Mouse (Mus musculus) testis, postnatal 14 days (tissue): Measurements from ENCODE around the gene Enah.

Experiments used
- DNase-seq: peaks from one replicate; pipeline ENCODE4 v3.0.0; 2021; ENCODE audit warnings: low spot score

The Enah gene

DNA sequence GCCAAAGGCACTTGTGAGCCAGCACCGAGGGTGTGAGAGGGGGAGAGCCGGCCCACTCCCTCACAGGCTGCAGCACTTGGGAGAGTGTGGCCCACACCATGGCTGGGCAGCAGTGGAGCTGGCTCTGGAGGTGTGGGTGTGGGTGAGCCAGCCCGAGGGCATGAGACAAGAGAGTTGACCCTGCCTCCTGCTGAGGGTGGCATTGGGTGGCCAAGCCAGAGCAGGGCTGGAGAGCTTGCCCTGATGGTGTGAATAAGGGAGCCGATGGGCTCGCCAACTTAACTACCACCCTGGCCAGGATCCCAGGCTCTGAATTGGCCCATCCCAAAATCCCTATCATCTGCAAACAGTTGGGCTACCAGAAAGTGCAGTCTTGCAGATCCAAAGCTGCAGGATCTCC is 141.4 kb downstream of the Enah start:
- no peak for DNase-seq

- no peak for DNase-seq
Observed at GRCm38 (mm10) chr1:181877088-181877487, 142.7 kb downstream of the Enah start.

DNA sequence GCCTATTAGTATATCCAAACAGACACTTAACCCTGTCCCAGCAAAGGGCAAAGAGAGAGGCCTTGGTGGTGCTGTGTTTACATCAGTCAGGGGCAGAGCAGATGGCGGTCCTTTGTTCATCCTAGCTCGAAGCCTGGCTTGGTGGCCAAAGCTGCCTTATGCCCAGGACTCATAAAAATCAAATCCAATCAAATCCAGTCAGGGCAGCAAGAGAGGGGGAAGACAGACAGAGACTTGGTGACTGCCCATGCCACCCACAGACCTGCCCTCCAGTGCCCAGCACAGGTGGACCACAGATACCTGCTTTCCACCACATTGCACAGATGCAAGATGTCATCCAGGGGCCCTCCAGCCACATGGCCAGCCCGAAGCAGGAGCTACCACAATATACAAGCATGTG is 143.1 kb downstream of the Enah start:
- DNase-seq, result no peak

DNA sequence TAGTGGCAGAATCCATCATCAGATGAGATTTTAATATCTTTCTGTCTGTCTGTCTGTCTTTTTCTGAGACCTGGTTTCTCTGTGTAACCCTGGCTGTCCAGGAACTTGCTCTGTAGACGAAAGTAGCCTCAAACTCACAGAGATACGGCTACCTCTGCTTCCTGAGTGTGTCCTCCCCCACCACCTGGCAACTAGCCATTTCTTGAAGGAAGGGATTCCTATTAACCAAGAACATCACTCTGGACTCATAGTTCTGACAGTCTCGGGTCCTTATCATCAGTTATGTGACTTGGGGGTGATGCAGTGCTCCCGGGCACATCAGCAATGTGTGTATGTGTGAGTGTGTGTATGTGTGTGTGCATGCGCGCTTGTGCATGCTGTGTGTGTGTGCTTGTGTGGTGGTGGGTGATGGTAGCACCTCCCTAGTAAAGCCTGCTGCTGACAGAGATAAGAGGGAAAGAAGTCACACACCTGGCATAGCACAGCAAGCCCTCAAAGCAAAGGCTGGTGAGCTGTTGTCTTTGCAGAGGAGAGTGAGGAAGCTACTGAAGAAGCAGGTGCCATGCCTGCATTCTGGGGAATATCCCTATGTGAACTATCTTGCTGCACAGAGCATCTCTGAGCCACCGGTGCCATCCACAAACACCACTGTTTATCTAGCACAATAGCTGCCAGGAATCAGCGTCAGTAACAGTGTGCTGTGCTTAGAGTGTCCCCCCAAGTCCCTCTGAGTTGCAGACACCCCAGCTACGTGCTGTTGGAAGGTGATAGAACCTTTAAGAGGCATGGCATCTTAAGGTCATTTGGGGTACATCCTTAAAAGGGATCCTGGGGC is 146.5 kb downstream of the Enah start:
- no peak for DNase-seq

- DNase-seq, result no peak
Observed at GRCm38 (mm10) chr1:181872639-181873038, 147.2 kb downstream of the Enah start.

DNA sequence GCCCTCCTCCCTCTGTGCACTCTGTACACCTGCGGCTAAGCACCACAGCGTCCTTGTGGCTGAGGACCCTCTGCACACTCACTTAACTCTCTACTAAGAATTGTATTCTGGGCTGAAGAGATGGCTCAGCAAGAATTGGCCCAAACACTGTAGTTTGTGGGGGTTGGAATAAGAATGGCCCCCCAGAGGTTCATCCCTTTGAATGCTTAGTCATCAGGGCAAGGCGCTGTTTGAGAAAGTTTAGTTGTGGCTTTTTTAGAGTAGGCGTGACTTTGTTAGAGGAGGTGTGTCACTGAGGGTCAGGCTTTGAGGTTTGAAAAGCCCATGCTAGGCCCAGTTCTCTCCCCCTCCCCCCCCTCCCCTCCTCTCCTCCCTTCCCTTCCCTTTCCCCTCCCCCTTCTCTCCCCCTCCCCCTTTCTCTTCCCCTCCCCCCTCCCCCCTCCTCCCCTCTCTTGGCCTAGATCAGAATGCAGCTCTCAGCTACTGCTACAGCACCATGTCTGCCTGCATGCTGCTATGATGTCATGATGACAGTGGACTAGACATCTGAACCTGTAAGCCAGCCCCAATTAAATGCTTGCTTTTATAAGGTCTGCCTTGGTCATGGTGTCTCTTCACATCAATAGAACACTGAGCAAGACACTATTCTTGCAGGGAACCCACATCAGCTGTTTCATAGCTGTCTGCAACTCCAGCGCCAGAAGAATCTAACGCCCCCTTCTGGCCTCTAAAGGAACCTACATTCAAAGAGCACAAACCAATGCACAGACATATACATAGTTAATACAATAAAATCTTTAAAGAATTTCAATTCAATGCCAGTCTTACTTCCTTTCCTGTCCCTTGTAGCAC is 153.1 kb downstream of the Enah start:
- no peak for DNase-seq

GRCm38 (mm10) chr1:181865863-181866216 is 153.9 kb downstream of the Enah start:
- no peak for DNase-seq

DNA sequence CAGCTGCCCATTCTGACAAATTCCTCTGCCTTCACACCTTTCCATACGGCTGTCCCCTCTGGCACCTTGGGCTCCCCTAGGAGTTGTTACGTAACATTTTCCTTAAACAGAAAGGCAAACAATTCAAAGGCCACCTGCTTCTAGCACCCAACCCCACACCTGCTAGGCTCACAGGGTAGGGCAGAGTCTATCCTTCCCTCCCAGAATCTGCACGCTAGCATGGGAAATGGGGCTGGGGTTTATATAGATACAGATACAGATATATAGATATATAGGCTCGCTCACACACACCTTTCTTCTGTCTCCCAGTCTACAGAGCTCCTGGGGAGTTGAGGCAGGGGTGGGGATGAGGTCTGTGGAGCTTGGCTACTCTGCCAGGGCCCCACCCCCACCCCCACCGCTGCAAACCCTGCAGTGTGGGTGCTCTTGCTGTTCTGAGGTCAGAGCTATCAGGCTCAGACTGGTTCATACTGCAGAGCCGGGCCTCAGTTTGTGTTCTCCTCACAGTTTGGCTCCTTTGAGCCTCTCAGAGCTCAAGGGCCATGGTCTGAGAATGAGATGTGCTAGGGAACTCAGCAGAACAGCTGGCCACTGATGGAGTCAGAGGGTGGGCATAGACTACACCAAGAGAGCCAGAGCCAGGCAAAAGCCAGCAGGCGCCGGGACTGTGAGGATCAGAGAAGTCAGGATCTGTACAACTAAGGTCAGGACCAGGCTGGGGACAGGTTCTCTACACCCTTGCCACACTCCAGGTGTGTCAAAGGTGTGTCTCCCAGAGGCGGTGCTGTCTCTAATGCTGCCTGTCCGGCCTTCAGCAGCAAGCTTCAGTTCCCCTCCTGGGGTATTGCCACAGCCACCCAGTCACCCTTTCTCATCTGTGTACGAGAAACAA is 154.6 kb downstream of the Enah start:
- DNase-seq, result no peak

DNA sequence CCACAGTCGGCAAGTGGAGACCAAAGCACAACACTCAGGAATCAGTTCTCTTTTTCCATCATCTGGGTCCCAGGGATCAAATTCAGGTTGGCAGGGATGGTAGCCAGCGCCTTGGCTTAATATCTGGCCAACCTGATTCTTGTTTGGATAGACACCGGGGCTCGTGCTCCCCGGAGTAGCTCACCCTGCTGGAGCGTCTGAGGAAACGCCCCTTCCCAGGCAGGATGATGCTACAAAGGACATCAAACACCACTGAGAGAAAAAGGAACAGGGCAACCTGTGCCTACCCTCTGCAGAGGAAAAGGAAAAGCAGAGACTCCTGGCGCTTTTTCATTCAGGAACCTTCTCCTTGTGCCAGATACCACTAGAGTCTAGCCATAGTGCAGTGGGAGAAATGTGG is 156.4 kb downstream of the Enah start:
- no peak for DNase-seq

DNA sequence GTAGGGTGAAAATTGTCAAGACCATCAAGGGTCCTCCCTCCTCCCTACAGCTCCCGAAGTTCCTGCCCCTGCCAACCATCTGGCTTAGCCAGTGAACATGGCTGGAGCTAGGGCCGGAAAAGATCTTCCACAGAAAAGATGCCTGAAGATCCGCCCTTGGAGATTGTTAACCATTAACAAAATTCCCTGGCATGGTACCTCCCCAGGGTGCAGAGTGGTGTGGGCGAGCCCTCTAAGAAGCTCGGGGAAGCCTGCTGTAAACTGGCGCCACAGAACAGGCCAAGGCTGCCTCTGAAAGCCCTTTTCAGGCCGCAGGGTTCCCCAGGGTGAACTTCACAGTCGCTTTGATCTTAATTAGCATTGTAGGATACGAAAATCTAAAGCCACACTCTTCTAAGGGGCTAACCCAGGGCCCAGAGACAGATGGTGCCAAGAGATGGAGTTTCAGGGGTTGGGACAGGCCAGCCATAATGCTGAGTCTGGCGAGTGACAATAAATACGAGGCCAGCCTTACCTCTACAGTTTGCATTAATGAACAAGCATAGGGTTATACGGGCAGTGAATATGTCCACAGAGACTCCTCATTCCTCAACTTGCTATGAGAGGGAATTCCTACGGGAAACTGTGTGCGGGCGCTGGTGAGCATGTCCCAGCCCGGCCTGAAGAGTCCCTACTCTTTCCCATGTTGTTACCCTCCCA is 157.0 kb downstream of the Enah start:
- DNase-seq, result no peak

- no peak for DNase-seq
Observed at GRCm38 (mm10) chr1:181861181-181861902, 158.4 kb downstream of the Enah start.

- peak; percentile 62 for DNase-seq
Observed at GRCm38 (mm10) chr1:181860659-181861058, 159.1 kb downstream of the Enah start.

DNA sequence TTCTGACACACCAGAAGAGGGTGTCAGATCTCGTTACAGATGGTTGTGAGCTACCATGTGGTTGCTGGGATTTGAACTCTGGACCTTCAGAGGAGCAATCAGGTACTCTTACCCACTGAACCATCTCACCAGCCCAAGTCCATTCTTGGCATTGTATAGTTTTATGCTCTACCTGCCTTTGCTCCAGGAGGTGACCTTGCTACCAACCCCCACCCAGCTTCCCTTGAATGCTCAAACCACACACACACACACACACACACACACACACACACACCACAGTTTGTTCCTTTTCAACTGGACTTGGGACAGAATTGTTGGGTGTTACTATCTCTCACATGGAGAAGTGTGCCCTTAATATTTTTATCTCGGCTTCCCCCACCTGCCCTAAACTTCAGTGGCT is 163.5 kb downstream of the Enah start:
- DNase-seq, result no peak

DNA sequence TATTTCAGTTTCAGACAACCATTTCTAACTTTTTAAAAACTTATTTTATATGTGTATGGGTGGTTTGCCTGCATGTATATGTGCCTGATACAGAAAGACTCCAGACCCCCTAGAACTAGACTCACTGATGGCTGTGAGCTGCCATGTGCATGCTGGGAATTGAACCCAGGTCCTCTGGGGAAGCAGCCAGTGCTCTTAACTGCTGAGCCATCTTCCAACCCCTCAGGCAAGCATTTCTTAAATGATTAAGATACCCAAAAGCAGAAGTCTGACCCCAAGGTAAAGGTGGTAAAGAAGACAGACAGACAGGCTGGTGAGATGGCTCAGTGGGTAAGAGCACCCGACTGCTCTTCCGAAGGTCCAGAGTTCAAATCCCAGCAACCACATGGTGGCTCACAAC is 165.0 kb downstream of the Enah start:
- no peak for DNase-seq

DNA sequence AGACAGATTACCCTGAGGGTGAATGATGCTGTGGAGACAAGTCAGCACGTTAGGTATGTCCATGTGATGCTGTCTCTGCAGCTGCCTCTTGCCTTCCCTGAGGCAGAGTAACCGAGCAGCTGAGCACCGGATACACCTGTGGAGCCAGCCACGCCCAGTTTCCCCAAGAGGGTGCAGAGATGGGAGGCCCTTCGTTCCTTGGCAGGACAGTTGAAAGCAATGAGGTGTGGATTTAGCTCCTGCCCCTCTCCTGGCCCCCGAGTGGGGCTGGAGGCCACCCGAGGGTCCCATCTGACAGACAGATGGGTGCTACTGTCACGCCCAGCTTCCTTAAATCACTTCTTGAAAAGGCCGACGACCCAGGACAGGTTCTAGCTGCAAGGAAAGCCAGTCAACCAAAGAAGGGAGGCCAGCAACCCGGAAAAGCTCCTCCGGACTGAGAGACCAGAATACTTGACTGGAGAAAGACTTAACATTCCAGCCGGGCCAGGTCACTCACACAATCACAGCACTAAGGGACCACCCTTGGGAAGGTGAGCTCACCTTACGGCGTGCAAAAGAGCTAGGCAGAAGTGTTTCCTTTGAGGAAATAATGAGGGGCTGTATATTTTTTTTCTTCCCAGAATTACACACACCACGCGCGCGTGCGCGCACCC is 166.6 kb downstream of the Enah start:
- DNase-seq, result peak; percentile 54

DNA sequence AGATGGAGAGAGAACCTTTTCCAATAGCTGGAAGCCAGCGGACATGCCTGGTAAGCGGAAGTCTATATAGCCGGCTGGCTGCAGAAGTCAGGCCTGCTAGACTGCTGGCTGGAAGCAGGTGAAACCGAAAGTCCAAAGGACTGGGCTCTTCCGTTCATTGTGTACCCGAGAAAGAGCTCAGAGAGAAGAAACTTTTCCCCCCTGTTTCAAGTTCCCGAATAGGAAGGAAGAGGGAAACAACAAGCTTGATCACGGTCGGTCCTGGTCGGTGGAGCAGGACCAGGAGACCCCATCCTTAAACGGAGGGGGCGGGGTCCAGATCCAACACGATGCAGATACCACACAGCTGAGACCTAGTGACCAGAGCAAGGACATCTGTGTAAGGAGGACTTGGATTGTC is 167.3 kb downstream of the Enah start:
- DNase-seq, result no peak

- peak; percentile 51 for DNase-seq
Observed at GRCm38 (mm10) chr1:181851521-181852310, 168.1 kb downstream of the Enah start.

GRCm38 (mm10) chr1:181850441-181850840 is 169.3 kb downstream of the Enah start:
- no peak for DNase-seq

DNA sequence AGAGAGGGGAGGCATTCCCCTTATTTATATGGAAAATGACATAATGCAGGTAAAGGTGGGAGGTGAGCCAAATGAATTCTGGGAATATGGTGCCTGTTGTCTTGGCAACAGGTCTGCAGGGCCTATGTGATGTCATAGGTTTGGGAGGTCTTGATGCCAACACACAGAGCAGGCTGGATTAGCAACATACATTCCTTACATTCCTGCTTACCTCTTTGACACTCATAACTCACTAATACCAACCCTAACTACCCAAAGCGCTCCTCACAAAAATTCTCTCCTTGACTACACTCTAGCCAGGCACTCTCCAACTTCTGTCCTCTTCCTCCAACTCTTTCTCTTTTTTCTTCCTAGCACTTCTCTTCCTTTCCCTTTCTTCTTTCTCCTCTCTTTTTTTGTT is 171.6 kb downstream of the Enah start:
- no peak for DNase-seq

DNA sequence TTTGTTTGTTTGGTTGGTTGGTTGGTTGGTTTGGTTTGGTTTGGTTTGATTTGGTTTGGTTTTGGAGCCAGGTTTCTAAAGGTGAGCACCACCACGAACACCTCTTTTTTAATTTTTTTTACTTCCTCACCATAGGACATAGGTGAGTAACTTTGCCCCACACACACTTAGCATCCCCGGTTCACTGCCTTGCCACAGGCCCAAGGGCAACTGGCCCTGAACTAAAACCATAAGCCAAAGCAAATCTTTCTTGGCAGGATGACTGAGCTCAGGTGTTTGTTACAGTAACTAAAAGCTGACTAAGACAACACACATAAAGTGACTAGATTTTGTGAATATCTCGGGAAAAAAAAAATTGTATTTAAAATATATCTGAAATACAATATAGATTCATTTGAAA is 172.4 kb downstream of the Enah start:
- no peak for DNase-seq
